Mouse (Mus musculus) retina, embryonic 14.5 days (tissue): ENCODE measurements at regions not wholly inside any gene's neighbourhood (a gene's known extent, or its start where the extent isn't known, plus 50 kb on each side); places are given as distances from the start of the nearest gene placed in this dataset.
A peak's percentile ranks its signal among the peaks of the same experiment; 100 is the strongest.
"Not testable (repeated sequence)": the region's sequence is repeated elsewhere in the genome, so short reads cannot be mapped to it uniquely, and the experiment has no call there.

ENCODE experiments used
- DNase-seq: peaks from one replicate; pipeline ENCODE4 v3.0.0-alpha.2; 2015; ENCODE audit warnings: low spot score

- peak; percentile 1 for DNase-seq
These were observed 94.3 kb upstream of the Zfp986 start for GRCm38 (mm10) chr4:145774241-145774761.

GRCm38 (mm10) chr4:145774884-145775283 lies 93.7 kb upstream of the Zfp986 start:
- not testable (repeated sequence) for DNase-seq

GRCm38 (mm10) chr4:145776531-145776930 lies 92.1 kb upstream of the Zfp986 start:
- not testable (repeated sequence) for DNase-seq

- not testable (repeated sequence) for DNase-seq
These were observed 87.2 kb upstream of the Zfp986 start for GRCm38 (mm10) chr4:145781281-145781896.

- not testable (repeated sequence) for DNase-seq
These were observed 53.9 kb upstream of the Zfp986 start for GRCm38 (mm10) chr4:145814674-145815073.
